Mouse (Mus musculus): ENCODE measurements at regions not wholly inside any gene's neighbourhood (a gene's known extent, or its start where the extent isn't known, plus 50 kb on each side); places are given as distances from the start of the nearest gene placed in this dataset.

DNA sequence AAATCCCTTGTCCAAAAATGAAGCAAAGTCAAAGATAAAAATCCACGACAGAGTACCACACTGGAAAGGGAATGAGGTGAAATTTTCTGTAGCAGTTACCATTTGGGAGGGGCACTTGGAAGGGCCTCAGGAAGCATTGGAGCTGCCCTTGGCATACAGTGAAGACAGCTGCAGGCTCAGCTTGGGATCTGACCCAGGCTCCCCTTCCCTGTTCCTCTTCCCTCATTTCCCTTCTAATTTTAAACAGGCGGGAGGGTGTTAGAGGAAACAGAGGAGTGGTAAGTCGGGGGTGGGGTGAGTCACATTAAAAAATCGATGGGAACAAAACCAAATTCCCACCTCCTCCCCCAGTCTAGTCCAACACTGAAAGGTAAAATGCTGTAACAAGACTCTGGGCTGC lies 193.6 kb downstream of the Gm19410 start:
- TF ChIP-seq CTCF (IDR thresholded peaks at IDR 0.05; ENCODE audit: borderline replicate concordance, insufficient read depth, low read depth, low read length) (no peak), POLR2A (IDR thresholded peaks at IDR 0.05; ENCODE audit: borderline replicate concordance, insufficient read depth, low read length) (no peak)
